Mouse (Mus musculus) hematopoietic stem cell, adult 5-6 weeks (primary cell): ENCODE measurements around the gene Eya3. TPM values are rescaled to one million over a fixed set of nuclear protein-coding genes. Genes with fewer than 3 reads are reported as not detected.
"Not testable (repeated sequence)": the region's sequence is repeated elsewhere in the genome, so short reads cannot be mapped to it uniquely, and the experiment has no call there.

Source experiments
- ATAC-seq, 2 experiments: fragments of 125-278 bp in 1 of 2; replicated peaks in 1 of 2; 2 replicates each; pipeline ENCODE4 v1.8.0; 2016 to 2017; ENCODE audit warnings: inconsistent platforms in 2 of 2, mild to moderate bottlenecking in 2 of 2, moderate number of reproducible peaks in 2 of 2, low read depth in 1 of 2, moderate TSS enrichment in 1 of 2; ENCODE audit not compliant: low FRiP score in 2 of 2, poor library complexity in 2 of 2, severe bottlenecking in 2 of 2, insufficient read depth in 1 of 2, low TSS enrichment in 1 of 2
- total RNA-seq: library from RNA; stranded (forward); fragments of 172-1452, 232-1000 nt; gene quantifications from 2 replicates; pipeline ENCODE4 v1.2.3, GENCODE M21; 2017

Gene Eya3
- total RNA-seq, 1 experiment from 2014 or later: 26.6 TPM

GRCm38 (mm10) chr4:132757633-132758351 lies 119.0 kb downstream of the Eya3 start:
- ATAC-seq: no peak

GRCm38 (mm10) chr4:132760296-132760695 lies 121.5 kb downstream of the Eya3 start:
- ATAC-seq: no peak

- ATAC-seq: no peak
Measured at GRCm38 (mm10) chr4:132762602-132763001, 123.8 kb downstream of the Eya3 start.

GRCm38 (mm10) chr4:132763125-132763524 lies 124.3 kb downstream of the Eya3 start:
- ATAC-seq: not testable (repeated sequence)

- ATAC-seq: peak; percentile 98
Measured at GRCm38 (mm10) chr4:132767914-132768876, 129.4 kb downstream of the Eya3 start, which contains the start of gene Rpa2. Gene Rpa2, plus strand, starts transcription at chr4:132768332.

- ATAC-seq: no peak
Measured at GRCm38 (mm10) chr4:132771776-132772175, 133.0 kb downstream of the Eya3 start.

Other genes starting within 250 kb of the Eya3 start
- 11.9 and 22.6 TPM in 2 replicates for gene Phactr4, start 216.5 kb upstream of the Eya3 start, total RNA-seq
- 9.3 and 16.6 TPM in 2 replicates for gene Med18, start 175.1 kb upstream of the Eya3 start, total RNA-seq
- gene Sesn2, start 128.5 kb upstream of the Eya3 start, total RNA-seq: 3.9 and 4.0 TPM in 2 replicates
- 937 and 1,217 TPM in 2 replicates for gene Atpif1, start 105.3 kb upstream of the Eya3 start, total RNA-seq
- gene Dnajc8, start 103.4 kb upstream of the Eya3 start, total RNA-seq: 354 and 422 TPM in 2 replicates
- 7.7 and 16.6 TPM in 2 replicates for gene Ptafr, start 74.9 kb upstream of the Eya3 start, total RNA-seq
- 4.5 and 8.0 TPM in 2 replicates for gene Xkr8, start 93.6 kb downstream of the Eya3 start, total RNA-seq
- 0.19 and 0.74 TPM in 2 replicates for gene Smpdl3b, start 118.3 kb downstream of the Eya3 start, total RNA-seq
- 46.5 and 50.1 TPM in 2 replicates for gene Rpa2, start 129.3 kb downstream of the Eya3 start, total RNA-seq
- gene Themis2, start 157.4 kb downstream of the Eya3 start, total RNA-seq: 9.8 and 12.8 TPM in 2 replicates
- 48.8 and 76.4 TPM in 2 replicates for gene Ppp1r8, start 204.2 kb downstream of the Eya3 start, total RNA-seq
- gene Stx12, start 245.5 kb downstream of the Eya3 start, total RNA-seq: 31.2 and 42.2 TPM in 2 replicates